Mouse (Mus musculus): ENCODE results near the gene Zc3h8. TPM values are rescaled to one million over a fixed set of nuclear protein-coding genes. Genes with fewer than 3 reads are reported as not detected.

Gene Zc3h8
- polyA plus RNA-seq, 1 experiment from 2014 or later: 5.6 TPM

DNA sequence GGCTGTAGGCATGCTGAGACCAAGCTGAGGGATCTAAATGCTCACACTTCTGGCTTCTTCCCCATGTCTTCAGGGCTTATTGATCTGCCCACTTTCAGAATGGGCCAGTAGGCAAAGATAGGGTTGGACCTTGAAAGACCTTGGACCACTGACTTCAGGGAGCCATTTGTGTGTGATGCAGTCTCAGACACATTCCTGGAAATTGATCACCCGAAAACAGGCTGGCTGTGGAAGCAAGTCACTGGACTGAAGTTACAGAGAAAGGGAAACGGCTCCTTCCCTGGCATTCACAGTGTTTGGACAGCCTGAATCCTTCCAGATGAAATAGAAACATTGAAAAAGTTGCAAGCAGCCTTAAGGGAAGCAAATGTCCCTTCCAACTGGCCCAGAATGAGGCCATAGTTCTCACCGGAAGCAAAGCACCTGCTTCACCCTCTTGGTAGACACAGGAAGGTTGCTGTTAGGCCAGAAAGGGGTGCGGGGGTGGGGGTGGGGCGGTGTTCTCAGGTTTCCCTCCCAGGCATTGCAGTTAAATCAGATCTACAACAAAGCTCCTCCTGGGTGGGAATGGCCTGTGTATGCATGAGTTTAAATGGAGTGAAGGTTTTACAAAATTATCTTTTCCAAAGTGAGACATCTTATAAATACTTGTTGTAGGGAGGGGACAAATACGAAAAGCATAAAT lies 55.9 kb downstream of the Zc3h8 start:
- WGBS: 61% methylated on average over 6 of the region's 6 CpGs
- H3K9me3 ChIP-seq: peaks cover 3% of the 10 kb centered on the region; the same call in 1 of the 2 replicates
- H3K27ac ChIP-seq (replicated peaks): no peak overlapping the region
- peaks cover 9% of the 10 kb centered on the region for H3K4me1 ChIP-seq
- no peak for ATAC-seq (ENCODE audit: extremely low read depth, insufficient number of reproducible peaks, low FRiP score, low TSS enrichment)
- no peak overlapping the region for H3K4me2 ChIP-seq
- peaks cover 15% of the 10 kb centered on the region; the same call in 1 of the 2 replicates for H3K27me3 ChIP-seq (replicated peaks)
- no peak overlapping the region for H3K4me3 ChIP-seq
- H3K36me3 ChIP-seq: no peaks in the 10 kb centered on the region
- H3K9ac ChIP-seq: no peak overlapping the region

GRCm38 (mm10) chr2:128885225-128885811 lies 58.6 kb downstream of the Zc3h8 start:
- no peaks in the 10 kb centered on the region for H3K9me3 ChIP-seq
- H3K4me2 ChIP-seq: no peak overlapping the region
- H3K4me1 ChIP-seq: peaks cover 6% of the 10 kb centered on the region
- H3K9ac ChIP-seq: no peak overlapping the region
- no peak for ATAC-seq (ENCODE audit: extremely low read depth, insufficient number of reproducible peaks, low FRiP score, low TSS enrichment)
- 76% methylated on average over 8 of the region's 8 CpGs for WGBS
- no peak overlapping the region for H3K4me3 ChIP-seq
- H3K36me3 ChIP-seq: no peaks in the 10 kb centered on the region
- H3K27me3 ChIP-seq (replicated peaks): no peaks in the 10 kb centered on the region
- no peak overlapping the region for H3K27ac ChIP-seq (replicated peaks)

GRCm38 (mm10) chr2:128881236-128881635 lies 62.6 kb downstream of the Zc3h8 start:
- no peak for ATAC-seq (ENCODE audit: extremely low read depth, insufficient number of reproducible peaks, low FRiP score, low TSS enrichment)
- Histone ChIP-seq H3K27me3 (replicated peaks) (no peaks in the 10 kb centered on the region), H3K4me1 (no peaks in the 10 kb centered on the region), H3K9ac (no peak overlapping the region), H3K27ac (replicated peaks) (no peak overlapping the region), H3K4me3 (no peak overlapping the region), H3K36me3 (no peaks in the 10 kb centered on the region), H3K4me2 (no peak overlapping the region), H3K9me3 (no peaks in the 10 kb centered on the region)
- 55% methylated on average over 4 of the region's 4 CpGs for WGBS

Small RNA genes within 50 kb of the gene (microRNA-seq; reads per million reads assigned to microRNA genes)
- gene Gm22859: not detected

Other genes with a start within 250 kb of the Zc3h8 start
- 3.9 and 4.0 TPM in 2 replicates for gene Mertk, start 245.1 kb downstream of the Zc3h8 start, polyA plus RNA-seq (2015; fragmentation: Nextera tagmentation; extraction: Ambion mirVana)
- gene Tmem87b, start 126.0 kb downstream of the Zc3h8 start, polyA plus RNA-seq (2015; fragmentation: Nextera tagmentation; extraction: Ambion mirVana): 23.2 and 25.6 TPM in 2 replicates
- gene Fbln7, start 81.1 kb downstream of the Zc3h8 start, polyA plus RNA-seq (2015; fragmentation: Nextera tagmentation; extraction: Ambion mirVana): 1.6 and 1.8 TPM in 2 replicates
- 1.2 and 1.3 TPM in 2 replicates for gene Zc3h6, start 23.3 kb upstream of the Zc3h8 start, polyA plus RNA-seq (2015; fragmentation: Nextera tagmentation; extraction: Ambion mirVana)
- 10.4 and 11.8 TPM in 2 replicates for gene Gm10762, start 23.6 kb upstream of the Zc3h8 start, polyA plus RNA-seq (2015; fragmentation: Nextera tagmentation; extraction: Ambion mirVana)
- 0.05 TPM in 1 of 2 replicates, not detected in the other for gene Vinac1, start 104.1 kb upstream of the Zc3h8 start, polyA plus RNA-seq (2015; fragmentation: Nextera tagmentation; extraction: Ambion mirVana)
- gene Ttl, start 121.9 kb upstream of the Zc3h8 start, polyA plus RNA-seq (2015; fragmentation: Nextera tagmentation; extraction: Ambion mirVana): 7.4 and 7.5 TPM in 2 replicates
- 15.4 and 16.7 TPM in 2 replicates for gene Polr1b, start 156.9 kb upstream of the Zc3h8 start, polyA plus RNA-seq (2015; fragmentation: Nextera tagmentation; extraction: Ambion mirVana)
- 16.6 and 18.3 TPM in 2 replicates for gene Chchd5, start 185.6 kb upstream of the Zc3h8 start, polyA plus RNA-seq (2015; fragmentation: Nextera tagmentation; extraction: Ambion mirVana)